Mouse (Mus musculus): Measurements from ENCODE around the gene Napb.
A peak's percentile ranks its signal among the peaks of the same experiment; 100 is the strongest.

The Napb gene

DNA sequence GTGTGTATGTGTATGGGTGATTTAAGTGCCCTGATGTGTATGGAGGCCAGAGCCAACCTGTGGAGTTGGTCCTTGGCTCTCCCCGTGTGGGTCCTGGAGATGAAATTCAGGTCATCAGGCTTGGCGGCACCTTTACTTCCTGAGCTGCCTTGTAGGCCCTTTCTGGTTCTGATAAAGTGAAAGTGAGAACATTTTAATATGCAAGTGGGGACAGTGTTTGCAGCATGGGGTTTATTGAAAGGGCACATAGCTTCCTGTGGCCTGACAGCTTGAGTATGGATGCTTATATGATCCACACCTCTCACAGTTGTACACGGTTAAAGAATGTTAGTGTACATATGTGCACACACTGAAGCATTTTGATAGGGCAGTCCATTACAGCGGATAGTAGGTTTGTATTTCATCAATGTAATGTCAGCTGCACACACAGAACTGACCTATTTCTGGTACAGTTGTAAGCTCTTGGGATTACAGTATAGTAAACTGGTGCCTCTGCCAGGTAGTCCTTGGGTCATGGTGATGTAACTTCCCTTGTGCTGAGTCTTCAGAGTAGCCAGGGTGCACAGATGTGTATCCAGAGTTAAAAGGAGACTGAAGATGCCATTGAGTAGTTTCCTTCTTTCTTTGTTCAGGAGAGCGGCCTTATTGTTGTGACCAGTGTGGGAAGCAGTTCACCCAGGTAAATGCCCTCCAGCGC, 42.7 kb downstream of the Napb start:
- no peak for ATAC-seq (ENCODE audit: insufficient number of reproducible peaks, low FRiP score, low TSS enrichment)

DNA sequence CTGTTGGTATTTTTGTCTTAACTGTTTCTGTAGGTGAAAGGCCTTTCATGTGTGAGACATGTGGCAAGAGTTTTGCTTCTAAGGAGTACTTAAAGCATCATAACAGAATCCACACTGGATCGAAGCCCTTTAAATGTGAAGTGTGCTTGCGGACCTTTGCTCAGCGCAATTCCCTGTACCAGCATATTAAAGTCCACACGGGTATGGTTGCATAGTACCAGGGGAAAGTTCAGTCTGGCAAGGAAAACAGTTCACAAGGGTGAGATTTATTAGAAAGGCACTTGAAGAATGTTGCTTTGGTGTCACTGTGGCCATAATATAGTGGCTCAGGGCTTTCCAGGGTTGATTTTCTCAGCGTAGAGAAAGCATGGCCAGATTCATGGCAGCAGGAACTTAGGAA, 44.3 kb downstream of the Napb start:
- ATAC-seq (ENCODE audit: insufficient number of reproducible peaks, low FRiP score, low TSS enrichment), result no peak

DNA sequence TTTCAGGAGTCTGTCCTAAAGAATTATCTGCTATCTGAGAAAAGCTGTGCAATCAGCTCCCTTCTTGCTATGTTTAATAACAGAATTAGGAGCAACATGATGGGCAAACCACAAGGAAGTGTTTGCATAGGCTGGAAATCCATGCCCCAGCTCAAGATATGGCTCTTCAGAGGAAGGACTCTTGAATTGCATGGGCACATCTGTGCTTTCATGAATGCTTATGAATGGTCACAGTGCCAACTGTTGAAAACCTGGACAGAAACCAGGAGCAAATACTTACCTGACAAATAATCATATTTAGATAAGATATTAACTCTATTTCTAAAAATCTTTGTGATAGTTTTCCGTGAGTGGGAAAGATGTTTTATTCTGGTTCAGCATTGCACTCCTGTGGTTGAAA, 45.4 kb downstream of the Napb start:
- no peak for ATAC-seq (ENCODE audit: insufficient number of reproducible peaks, low FRiP score, low TSS enrichment)

DNA sequence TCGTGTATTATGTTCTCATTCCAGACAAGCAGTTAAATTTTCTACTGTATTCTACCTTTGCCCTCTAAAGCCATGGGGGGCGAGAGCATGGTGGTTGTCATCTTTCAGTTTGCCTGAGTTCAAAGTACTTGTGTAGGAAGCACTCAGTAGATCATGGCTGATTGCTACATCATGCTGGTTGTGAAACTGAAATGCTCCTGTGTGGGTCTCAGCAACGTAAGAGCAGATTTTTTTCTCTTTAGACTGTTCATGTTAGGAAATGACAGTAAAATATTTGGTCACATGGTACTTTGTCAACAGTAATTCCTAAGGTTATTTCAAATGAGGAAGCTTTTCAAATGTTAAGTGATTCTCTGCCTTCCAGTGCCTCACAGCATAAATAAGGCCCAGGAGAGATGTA, 46.6 kb downstream of the Napb start:
- no peak for ATAC-seq (ENCODE audit: insufficient number of reproducible peaks, low FRiP score, low TSS enrichment)

DNA sequence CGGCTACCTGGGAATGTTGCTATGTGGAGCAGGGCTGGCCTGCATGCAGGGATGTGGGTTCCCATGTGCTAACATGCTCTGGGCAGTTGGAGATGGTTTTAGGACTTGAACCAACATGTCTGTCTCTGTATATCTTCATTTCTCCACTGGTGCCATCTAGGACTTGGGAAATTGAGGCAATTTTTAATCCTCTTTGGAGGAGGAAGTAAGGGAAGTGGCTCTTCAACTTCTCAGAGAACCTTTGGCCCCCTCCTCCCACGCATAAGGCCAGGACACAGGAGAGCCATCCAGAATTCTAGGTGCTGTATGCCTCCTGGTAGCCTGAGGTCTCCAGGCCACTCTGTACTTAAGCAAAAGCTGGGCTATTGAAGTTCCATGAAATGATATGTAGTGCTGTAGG, 47.3 kb downstream of the Napb start:
- no peak for ATAC-seq (ENCODE audit: insufficient number of reproducible peaks, low FRiP score, low TSS enrichment)

DNA sequence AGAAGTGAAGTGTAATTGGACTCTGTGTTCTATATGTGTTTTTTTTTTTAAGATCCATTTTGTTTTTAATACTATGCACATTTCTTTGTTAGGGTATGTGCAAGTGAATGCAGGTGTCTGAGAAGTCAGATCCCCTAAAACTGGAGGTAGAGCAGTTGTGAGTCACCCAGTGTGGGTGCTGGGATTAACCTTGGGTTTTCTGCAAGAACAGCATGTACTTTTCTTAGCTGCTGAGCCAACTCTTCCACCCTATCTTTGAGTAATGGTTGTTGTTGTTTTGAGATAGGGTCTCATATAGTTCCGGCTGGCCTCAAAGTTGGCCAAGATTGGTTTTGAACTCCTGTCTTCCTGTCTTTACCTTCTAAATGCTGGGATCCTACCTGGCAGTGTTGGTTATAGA, 49.2 kb downstream of the Napb start:
- no peak for ATAC-seq (ENCODE audit: insufficient number of reproducible peaks, low FRiP score, low TSS enrichment)

DNA sequence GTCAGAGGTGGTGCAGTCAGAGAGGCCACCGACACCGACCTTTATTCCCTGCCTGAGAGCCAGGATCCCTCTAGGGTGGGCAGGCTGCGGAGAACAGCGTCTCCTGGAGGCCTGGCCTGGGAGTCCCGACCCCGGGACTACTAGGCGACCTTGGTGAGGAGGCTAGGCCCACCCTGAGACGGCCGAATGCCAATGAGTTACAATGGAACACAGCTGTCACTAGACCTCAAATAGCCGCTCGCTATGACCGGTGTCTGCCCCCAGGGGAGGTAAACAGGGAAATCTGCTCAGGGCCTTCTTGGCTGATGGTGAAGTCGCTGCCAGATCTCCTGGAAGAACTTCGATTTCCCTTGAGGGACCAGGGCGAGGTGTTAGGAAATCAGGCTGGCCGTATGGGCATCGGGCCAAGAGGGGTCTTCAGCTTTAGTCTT, 50.8 kb downstream of the Napb start:
- peak; percentile 15 for ATAC-seq (ENCODE audit: insufficient number of reproducible peaks, low FRiP score, low TSS enrichment)

DNA sequence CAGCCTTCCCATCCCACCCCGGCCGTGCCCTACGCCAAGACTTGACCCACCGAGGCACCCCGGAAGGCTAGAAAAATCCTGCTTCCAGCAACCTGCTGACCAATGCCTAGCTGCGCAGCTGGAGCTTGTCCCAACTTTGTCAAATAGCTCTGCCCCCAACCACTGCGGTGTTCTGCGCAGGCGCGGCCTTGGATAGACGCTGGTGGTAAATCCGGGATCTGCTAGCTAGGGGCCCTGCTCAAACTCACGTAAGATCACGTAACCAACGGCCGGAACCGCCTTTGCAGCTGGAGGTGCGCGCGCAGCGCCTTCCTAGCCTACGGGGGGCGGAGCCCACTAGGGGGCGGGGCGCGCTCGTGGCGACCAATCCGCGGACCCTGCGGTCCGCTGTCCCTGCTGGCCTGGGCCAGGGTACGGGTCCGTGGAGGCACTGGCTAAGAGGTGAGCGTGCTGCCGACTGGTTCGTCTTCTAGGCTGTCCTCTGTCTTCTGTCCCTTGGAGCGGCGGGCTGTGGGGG, 51.4 kb downstream of the Napb start, which contains the start of gene Gzf1:
TSS of gene Gzf1 (plus strand) at position 249 of the 517 bp plus-strand sequence.
- peak; percentile 93 for ATAC-seq (ENCODE audit: insufficient number of reproducible peaks, low FRiP score, low TSS enrichment)

DNA sequence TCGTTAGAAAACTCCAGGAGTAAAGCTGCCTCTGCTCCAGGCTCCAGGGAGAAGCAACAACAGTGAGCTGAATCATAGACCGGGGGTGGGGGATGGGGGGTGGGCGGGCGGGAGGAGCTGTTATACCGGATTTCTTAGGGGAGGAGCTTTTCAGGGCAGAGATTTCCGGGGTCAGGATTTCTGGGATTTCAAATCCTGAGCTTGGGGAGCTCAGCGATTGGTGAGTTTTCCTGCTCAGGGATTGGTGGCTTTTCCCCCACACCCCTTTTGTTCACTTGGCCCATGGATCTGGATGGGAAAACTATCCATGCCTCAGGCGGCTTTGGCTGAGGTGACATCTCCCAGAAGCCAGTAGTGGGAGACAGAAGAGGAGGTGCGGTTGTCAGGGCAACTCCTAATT, 52.9 kb downstream of the Napb start:
- ATAC-seq (ENCODE audit: insufficient number of reproducible peaks, low FRiP score, low TSS enrichment), result no peak

DNA sequence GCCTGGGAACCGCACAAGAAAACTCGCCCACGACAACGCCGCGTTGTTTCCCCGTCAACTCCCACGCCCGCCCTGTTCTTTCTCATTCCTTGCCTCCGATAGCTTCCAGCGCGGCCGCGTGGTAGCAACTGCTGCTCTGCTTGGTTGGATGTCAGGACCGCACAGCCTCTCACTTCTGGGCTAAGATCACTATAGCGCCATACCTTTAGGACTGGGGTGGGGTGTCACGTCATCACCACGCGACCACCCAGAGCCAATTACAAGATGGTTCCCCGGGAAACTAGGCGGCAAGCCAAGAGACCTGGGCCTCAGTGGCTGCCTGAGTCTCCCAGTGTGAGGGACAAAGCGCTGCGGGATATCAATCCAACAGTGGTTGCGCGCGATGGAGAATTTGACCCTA, 54.5 kb downstream of the Napb start:
- no peak for ATAC-seq (ENCODE audit: insufficient number of reproducible peaks, low FRiP score, low TSS enrichment)

DNA sequence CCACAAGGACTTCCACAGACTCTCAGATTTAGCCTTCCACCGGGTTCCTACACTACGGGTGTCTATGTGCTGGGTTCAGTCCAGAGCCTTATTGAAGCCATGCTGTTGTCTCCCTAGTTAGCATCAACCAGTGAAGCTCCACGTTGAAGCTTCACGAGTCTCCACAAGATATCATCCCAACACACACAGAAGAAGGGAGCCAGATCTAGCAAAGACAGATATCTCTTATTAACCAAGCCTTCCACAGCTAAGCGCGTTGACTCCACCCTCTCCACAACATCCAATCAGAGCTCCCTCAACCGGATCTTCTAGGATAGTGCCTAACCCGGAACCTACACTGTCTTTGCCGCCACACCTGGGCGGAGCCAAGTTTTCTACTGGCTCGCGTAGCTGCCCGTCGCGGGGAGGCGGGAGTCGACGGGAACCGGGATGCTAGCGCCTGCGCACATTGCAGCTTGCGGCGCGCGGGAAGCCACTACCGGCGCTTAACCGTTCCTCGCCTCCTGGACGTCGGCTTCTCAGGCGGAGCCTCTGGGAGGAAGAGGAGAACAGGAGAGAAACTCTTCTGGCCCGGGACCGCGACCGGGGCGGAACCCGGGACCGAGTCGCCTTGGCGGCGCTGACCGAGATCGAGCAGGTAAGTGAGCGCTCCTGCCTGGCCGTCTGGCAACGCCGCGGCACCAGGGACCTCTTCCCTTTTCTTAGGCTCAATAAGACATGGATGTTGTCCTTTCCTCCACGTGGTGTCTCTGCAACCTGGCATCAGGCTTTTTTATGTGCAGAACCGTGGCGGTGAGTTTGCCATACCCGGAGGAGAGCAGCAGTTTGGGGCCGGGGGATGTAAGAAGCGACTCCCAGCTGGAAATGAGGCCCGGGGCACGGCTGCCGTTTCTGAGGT, 59.8 kb downstream of the Napb start, which contains the start of gene Nxt1:
TSS of gene Nxt1 (plus strand) at position 403 of the 898 bp plus-strand sequence.
- peak; percentile 99 for ATAC-seq (ENCODE audit: insufficient number of reproducible peaks, low FRiP score, low TSS enrichment)

DNA sequence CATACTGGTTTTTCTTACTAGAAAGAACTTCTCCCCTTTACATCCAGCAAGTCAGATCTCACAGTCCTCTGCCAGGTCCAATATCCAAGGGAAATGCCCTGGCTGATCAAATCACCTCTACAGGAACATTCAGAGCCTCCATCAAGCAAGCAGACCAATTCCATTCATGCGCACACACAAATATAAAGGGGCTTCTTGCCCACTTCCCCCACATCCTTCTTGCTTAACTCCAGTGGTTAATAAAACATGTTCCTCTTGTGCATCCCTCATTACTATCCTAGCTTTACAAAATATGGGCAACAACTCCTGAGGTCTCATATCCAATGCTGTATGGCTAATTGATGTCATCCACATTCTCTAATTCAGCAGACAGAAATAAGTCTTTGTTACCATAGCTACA, 68.8 kb downstream of the Napb start:
- no peak for ATAC-seq (ENCODE audit: insufficient number of reproducible peaks, low FRiP score, low TSS enrichment)

DNA sequence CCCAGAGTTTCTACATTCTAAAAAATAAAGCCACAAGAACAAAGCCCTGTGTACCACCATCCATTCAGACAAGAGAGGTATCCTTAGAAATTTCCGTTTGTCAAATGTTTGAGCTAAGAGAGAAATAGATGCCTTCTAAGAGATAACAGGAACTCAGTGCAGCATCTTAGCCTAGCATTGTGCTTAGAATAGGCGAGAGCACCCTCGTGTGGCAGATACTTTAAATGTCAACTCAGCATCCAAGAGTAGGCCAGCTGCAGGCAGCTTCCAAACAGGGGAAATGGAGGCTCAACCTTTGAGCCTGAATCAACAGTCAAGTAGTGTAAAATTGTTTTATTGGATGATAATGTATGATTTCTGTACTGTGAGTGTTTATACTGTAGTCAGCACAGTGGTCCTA, 77.3 kb downstream of the Napb start:
- peak; percentile 78; the same call in 1 of the 2 replicates for ATAC-seq (ENCODE audit: insufficient number of reproducible peaks, low FRiP score, low TSS enrichment)

DNA sequence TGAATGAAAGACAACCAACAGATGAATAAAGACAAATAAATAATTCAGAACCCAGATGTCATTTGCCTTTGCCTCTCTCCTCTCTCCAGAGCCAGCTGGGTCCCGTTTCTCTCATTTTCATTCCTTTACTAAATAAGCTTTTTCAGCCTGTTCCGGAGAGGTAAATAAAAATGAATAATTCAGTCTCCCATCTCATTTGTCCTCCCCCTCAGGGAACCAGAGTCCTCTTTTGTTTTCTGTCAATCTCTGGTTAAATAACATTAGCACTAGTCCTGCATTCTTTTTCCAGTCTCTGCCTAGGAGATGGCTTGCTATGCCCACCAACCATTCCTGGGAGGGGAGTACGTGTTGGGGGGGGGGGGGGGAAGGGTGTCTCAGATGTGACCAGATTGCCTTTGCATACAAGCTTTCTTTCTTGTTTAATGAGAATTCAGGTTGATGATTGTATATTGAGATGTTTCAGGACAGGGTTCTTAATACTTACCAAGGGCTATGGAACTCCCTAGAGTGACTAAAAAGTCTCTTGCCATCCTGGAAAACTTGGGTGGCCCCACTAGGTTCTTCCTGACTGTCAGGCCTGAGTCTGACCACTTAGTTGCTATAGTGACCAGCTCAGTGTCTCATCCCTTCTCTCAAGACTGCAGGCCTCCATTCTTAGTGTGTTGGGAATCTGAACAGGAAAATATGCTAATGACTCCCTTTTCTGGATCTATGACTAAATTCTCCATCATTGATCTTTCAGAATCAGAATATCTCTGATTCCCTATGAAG, 81.5 kb downstream of the Napb start:
- ATAC-seq (ENCODE audit: insufficient number of reproducible peaks, low FRiP score, low TSS enrichment), result no peak

DNA sequence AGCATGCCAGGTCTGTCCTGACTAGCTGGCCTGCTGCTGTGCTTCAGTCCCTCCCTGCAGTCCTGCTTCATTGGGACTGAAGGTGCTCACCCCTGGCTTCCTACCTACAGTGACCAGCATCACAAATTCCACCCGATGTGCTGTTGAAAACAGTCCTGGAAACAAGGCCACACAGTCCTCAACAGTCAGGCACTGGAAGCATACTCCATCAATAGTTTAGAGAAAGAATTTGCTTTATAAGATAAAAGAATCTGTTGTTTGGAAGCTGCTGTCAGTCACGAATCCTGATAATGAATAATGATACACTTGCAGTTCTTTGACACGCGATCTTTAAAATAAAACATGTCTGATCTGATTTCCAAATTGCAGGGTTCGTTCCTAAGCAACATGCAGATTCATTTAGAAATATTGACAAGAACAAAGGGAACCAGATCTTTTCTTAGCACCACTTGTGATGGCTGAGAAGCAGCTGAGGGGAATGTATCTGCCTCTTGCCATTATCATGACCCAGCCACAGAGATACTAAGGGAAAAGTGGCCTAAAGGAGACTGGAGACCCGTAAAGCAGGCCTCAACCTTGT, 87.8 kb downstream of the Napb start:
- ATAC-seq (ENCODE audit: insufficient number of reproducible peaks, low FRiP score, low TSS enrichment), result no peak
